Mouse (Mus musculus): ENCODE results near the gene Retreg1. TPM values are rescaled to one million over a fixed set of nuclear protein-coding genes. Genes with fewer than 3 reads are reported as not detected.

The Retreg1 gene
- total RNA-seq, 2 experiments from 2014 or later, result 27.3 to 28.6 TPM

GRCm38 (mm10) chr15:25897617-25898016, 54.6 kb downstream of the Retreg1 start:
- H3K27ac ChIP-seq, result peak overlapping the region; percentile 71; the same call in 1 of the 2 replicates
- TF ChIP-seq CTCF (conservative IDR thresholded peaks at IDR 0.05), result no peak
- no peak for DNase-seq (ENCODE audit: low spot score in 2 of 2)
- no peak overlapping the region for H3K4me3 ChIP-seq

- no peak overlapping the region for H3K4me3 ChIP-seq
- DNase-seq (ENCODE audit: low spot score in 2 of 2), result peak in 1 of 2 experiments; percentile 56
Measured at GRCm38 (mm10) chr15:25899021-25899420, 56.0 kb downstream of the Retreg1 start.

GRCm38 (mm10) chr15:25900540-25900939, 57.6 kb downstream of the Retreg1 start:
- DNase-seq (ENCODE audit: low spot score in 2 of 2), result peak; percentile 46 to 76
- Histone ChIP-seq H3K27ac (peak overlapping the region; percentile 55; the same call in 1 of the 2 replicates), H3K4me3 (no peak overlapping the region)
- peak; percentile 95 for TF ChIP-seq CTCF (conservative IDR thresholded peaks at IDR 0.05)

More at GRCm38 (mm10) chr15:25899021-25899420, 56.0 kb downstream of the Retreg1 start:
- peak overlapping the region; percentile 71 for H3K27ac ChIP-seq
- TF ChIP-seq CTCF (conservative IDR thresholded peaks at IDR 0.05), result no peak

GRCm38 (mm10) chr15:25902931-25903615, 60.1 kb downstream of the Retreg1 start:
- Histone ChIP-seq H3K27ac (no peak overlapping the region), H3K4me3 (no peak overlapping the region)
- DNase-seq (ENCODE audit: low spot score in 2 of 2), result no peak
- TF ChIP-seq CTCF (conservative IDR thresholded peaks at IDR 0.05), result no peak

GRCm38 (mm10) chr15:25904435-25905021, 61.5 kb downstream of the Retreg1 start:
- Histone ChIP-seq H3K4me3 (no peak overlapping the region), H3K27ac (no peak overlapping the region)
- DNase-seq (ENCODE audit: low spot score in 2 of 2), result no peak
- TF ChIP-seq CTCF (conservative IDR thresholded peaks at IDR 0.05), result no peak

GRCm38 (mm10) chr15:25909783-25910494, 67.0 kb downstream of the Retreg1 start:
- no peak overlapping the region for H3K4me3 ChIP-seq
- no peak for DNase-seq (ENCODE audit: low spot score in 2 of 2)
- TF ChIP-seq CTCF (conservative IDR thresholded peaks at IDR 0.05), result no peak
- no peak overlapping the region for H3K27ac ChIP-seq

- no peak overlapping the region for H3K27ac ChIP-seq
- H3K4me3 ChIP-seq, result no peak overlapping the region
- DNase-seq (ENCODE audit: low spot score in 2 of 2), result no peak
- TF ChIP-seq CTCF (conservative IDR thresholded peaks at IDR 0.05), result no peak
Measured at GRCm38 (mm10) chr15:25910495-25910865, 67.5 kb downstream of the Retreg1 start.

GRCm38 (mm10) chr15:25910924-25911323, 67.9 kb downstream of the Retreg1 start:
- H3K4me3 ChIP-seq, result no peak overlapping the region
- H3K27ac ChIP-seq, result no peak overlapping the region
- no peak for DNase-seq (ENCODE audit: low spot score in 2 of 2)
- TF ChIP-seq CTCF (conservative IDR thresholded peaks at IDR 0.05), result no peak

GRCm38 (mm10) chr15:25912911-25913310, 69.9 kb downstream of the Retreg1 start:
- DNase-seq (ENCODE audit: low spot score in 2 of 2), result no peak

GRCm38 (mm10) chr15:25913659-25914058, 70.7 kb downstream of the Retreg1 start:
- H3K4me3 ChIP-seq, result no peak overlapping the region
- no peak overlapping the region for H3K27ac ChIP-seq
- TF ChIP-seq CTCF (conservative IDR thresholded peaks at IDR 0.05), result no peak
- DNase-seq (ENCODE audit: low spot score in 2 of 2), result no peak

More at GRCm38 (mm10) chr15:25912911-25913310, 69.9 kb downstream of the Retreg1 start:
- H3K27ac ChIP-seq, result no peak overlapping the region
- no peak for TF ChIP-seq CTCF (conservative IDR thresholded peaks at IDR 0.05)
- H3K4me3 ChIP-seq, result no peak overlapping the region

- no peak for DNase-seq (ENCODE audit: low spot score in 2 of 2)
- Histone ChIP-seq H3K27ac (no peak overlapping the region), H3K4me3 (no peak overlapping the region)
- no peak for TF ChIP-seq CTCF (conservative IDR thresholded peaks at IDR 0.05)
Measured at GRCm38 (mm10) chr15:25914160-25914559, 71.2 kb downstream of the Retreg1 start.

- no peak for DNase-seq (ENCODE audit: low spot score in 2 of 2)
- Histone ChIP-seq H3K4me3 (no peak overlapping the region), H3K27ac (peak overlapping the region; percentile 69)
- no peak for TF ChIP-seq CTCF (conservative IDR thresholded peaks at IDR 0.05)
Measured at GRCm38 (mm10) chr15:25915013-25915412, 72.0 kb downstream of the Retreg1 start.

- DNase-seq (ENCODE audit: low spot score in 2 of 2), result no peak
- Histone ChIP-seq H3K4me3 (no peak overlapping the region), H3K27ac (peak overlapping the region; percentile 69)
- no peak for TF ChIP-seq CTCF (conservative IDR thresholded peaks at IDR 0.05)
Measured at GRCm38 (mm10) chr15:25915574-25916205, 72.7 kb downstream of the Retreg1 start.
